Mouse (Mus musculus): Measurements from ENCODE around the gene Nfe2l1. TPM values are rescaled to one million over a fixed set of nuclear protein-coding genes. Genes with fewer than 3 reads are reported as not detected.
"Not testable (repeated sequence)": the region's sequence is repeated elsewhere in the genome, so short reads cannot be mapped to it uniquely, and the experiment has no call there.

Nfe2l1 gene
- total and polyA plus RNA-seq, 2 experiments from 2014 or later = 64.5 to 86.0 TPM

DNA sequence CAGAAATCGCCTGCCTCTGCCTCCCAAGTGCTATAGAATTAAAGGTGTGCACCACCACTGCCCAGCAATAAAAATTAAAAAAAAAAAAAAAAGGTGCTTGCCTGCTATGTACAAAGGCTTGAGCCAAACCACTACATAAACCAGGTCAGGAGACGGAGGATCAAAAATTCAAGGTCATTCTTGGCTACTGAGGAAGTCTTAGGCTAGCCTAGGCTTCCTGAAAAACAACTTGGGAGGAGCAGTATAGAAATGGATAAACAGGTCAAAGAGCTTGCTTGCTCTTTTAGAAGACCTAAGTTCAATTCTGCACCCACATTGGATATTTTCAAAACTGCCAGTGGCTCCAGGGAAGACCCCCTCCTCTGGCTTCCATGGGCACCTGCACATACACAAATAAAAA lies 15.3 kb downstream of the Nfe2l1 start:
- H3K9ac ChIP-seq (replicated peaks; ENCODE audit: low read length, poor library complexity, severe bottlenecking) = no peak overlapping the region
- peaks cover 37% of the 10 kb centered on the region for H3K36me3 ChIP-seq (ENCODE audit: insufficient read depth, low read length)
- no peak for TF ChIP-seq CTCF (IDR thresholded peaks at IDR 0.05)
- DNase-seq (ENCODE audit: low spot score) (no peak), ATAC-seq (ENCODE audit: low FRiP score) (no peak)
- no peaks in the 10 kb centered on the region for H3K9me3 ChIP-seq (ENCODE audit: low read length)
- no peaks in the 10 kb centered on the region for H3K27me3 ChIP-seq (ENCODE audit: insufficient read depth, low read length)
- H3K4me2 ChIP-seq (ENCODE audit: low read depth, low read length, poor library complexity, severe bottlenecking) = no peak overlapping the region
- no peak overlapping the region for H3K4me3 ChIP-seq (ENCODE audit: low read depth, low read length)
- 87% methylated on average over 2 of the region's 2 CpGs for WGBS
- H3K27ac ChIP-seq (ENCODE audit: low read depth, low read length) = no peak overlapping the region
- no peaks in the 10 kb centered on the region for H3K4me1 ChIP-seq (ENCODE audit: insufficient read depth, low read length)

DNA sequence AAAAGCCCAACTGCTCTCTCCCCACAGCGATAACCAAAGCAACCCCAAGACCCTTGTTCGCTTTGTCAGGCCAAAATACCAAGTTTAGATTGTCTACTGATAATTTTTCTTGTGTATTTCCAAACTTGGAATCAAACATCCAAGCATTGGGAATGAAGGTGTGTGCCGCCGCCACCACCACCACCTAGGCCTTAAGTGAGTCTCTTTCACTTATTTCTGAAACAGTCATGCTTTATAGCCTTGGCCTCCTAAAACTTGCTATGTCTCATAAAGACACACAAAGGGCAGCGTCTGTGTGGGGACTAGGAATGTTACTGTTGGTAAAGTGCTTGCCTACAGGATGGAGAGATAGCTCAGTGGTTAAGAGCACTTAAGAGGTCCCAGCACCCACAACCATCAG lies 15.8 kb downstream of the Nfe2l1 start:
- ATAC-seq (ENCODE audit: low FRiP score) = no peak

GRCm38 (mm10) chr11:96813455-96813854 lies 16.3 kb downstream of the Nfe2l1 start:
- no peak overlapping the region for H3K27ac ChIP-seq (ENCODE audit: low read depth, low read length)
- H3K27me3 ChIP-seq (ENCODE audit: insufficient read depth, low read length) = no peaks in the 10 kb centered on the region
- 88% methylated on average over 4 of the region's 4 CpGs for WGBS
- no peak for DNase-seq (ENCODE audit: low spot score)
- no peaks in the 10 kb centered on the region for H3K9me3 ChIP-seq (ENCODE audit: low read length)
- H3K9ac ChIP-seq (replicated peaks; ENCODE audit: low read length, poor library complexity, severe bottlenecking) = no peak overlapping the region
- H3K4me2 ChIP-seq (ENCODE audit: low read depth, low read length, poor library complexity, severe bottlenecking) = no peak overlapping the region
- H3K4me3 ChIP-seq (ENCODE audit: low read depth, low read length) = no peak overlapping the region
- H3K4me1 ChIP-seq (ENCODE audit: insufficient read depth, low read length) = no peaks in the 10 kb centered on the region
- peaks cover 36% of the 10 kb centered on the region for H3K36me3 ChIP-seq (ENCODE audit: insufficient read depth, low read length)
- ATAC-seq (ENCODE audit: low FRiP score) = no peak
- no peak for TF ChIP-seq CTCF (IDR thresholded peaks at IDR 0.05)

More for the DNA sequence above, 15.8 kb downstream of the Nfe2l1 start:
- DNase-seq (ENCODE audit: low spot score) = no peak
- Histone ChIP-seq H3K9me3 (ENCODE audit: low read length) (no peaks in the 10 kb centered on the region), H3K36me3 (ENCODE audit: insufficient read depth, low read length) (peaks cover 36% of the 10 kb centered on the region), H3K27me3 (ENCODE audit: insufficient read depth, low read length) (no peaks in the 10 kb centered on the region), H3K4me1 (ENCODE audit: insufficient read depth, low read length) (no peaks in the 10 kb centered on the region), H3K4me3 (ENCODE audit: low read depth, low read length) (no peak overlapping the region), H3K27ac (ENCODE audit: low read depth, low read length) (no peak overlapping the region), H3K9ac (replicated peaks; ENCODE audit: low read length, poor library complexity, severe bottlenecking) (no peak overlapping the region), H3K4me2 (ENCODE audit: low read depth, low read length, poor library complexity, severe bottlenecking) (no peak overlapping the region)
- WGBS = 88% methylated on average over 5 of the region's 5 CpGs
- TF ChIP-seq CTCF (IDR thresholded peaks at IDR 0.05) = no peak

DNA sequence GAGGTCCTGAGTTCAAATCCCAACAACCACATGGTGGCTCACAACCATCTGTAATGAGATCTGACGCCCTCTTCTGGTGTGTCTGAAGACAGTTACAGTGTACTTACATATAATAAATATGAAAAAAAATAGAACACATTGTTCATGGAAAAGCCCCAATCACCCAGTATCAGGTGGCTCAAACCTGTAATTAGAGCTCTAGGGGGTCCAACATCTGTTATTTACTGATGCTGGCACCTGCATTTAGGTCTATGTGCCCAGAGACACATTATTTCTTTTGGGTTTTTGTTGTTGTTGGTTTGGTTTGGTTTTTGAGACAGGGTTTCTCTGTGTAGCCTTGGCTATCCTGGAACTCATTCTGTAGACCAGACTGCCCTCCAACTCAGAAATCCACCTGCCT lies 18.6 kb downstream of the Nfe2l1 start:
- H3K4me3 ChIP-seq (ENCODE audit: low read depth, low read length); H3K9me3 ChIP-seq (ENCODE audit: low read length); H3K4me2 ChIP-seq (ENCODE audit: low read depth, low read length, poor library complexity, severe bottlenecking); DNase-seq (ENCODE audit: low spot score); H3K4me1 ChIP-seq (ENCODE audit: insufficient read depth, low read length); H3K27ac ChIP-seq (ENCODE audit: low read depth, low read length); H3K27me3 ChIP-seq (ENCODE audit: insufficient read depth, low read length); ATAC-seq (ENCODE audit: low FRiP score); H3K9ac ChIP-seq (replicated peaks; ENCODE audit: low read length, poor library complexity, severe bottlenecking): not testable (repeated sequence)
- peaks cover 30% of the 10 kb centered on the region for H3K36me3 ChIP-seq (ENCODE audit: insufficient read depth, low read length)
- 96% methylated on average over 1 of the region's 1 CpGs for WGBS

GRCm38 (mm10) chr11:96809562-96810235 lies 20.1 kb downstream of the Nfe2l1 start:
- no peak for ATAC-seq (ENCODE audit: low FRiP score)
- Histone ChIP-seq H3K9ac (replicated peaks; ENCODE audit: low read length, poor library complexity, severe bottlenecking) (no peak overlapping the region), H3K36me3 (ENCODE audit: insufficient read depth, low read length) (peaks cover 34% of the 10 kb centered on the region), H3K4me3 (ENCODE audit: low read depth, low read length) (no peak overlapping the region), H3K27ac (ENCODE audit: low read depth, low read length) (no peak overlapping the region), H3K4me2 (ENCODE audit: low read depth, low read length, poor library complexity, severe bottlenecking) (no peak overlapping the region), H3K27me3 (ENCODE audit: insufficient read depth, low read length) (no peaks in the 10 kb centered on the region), H3K4me1 (ENCODE audit: insufficient read depth, low read length) (no peaks in the 10 kb centered on the region), H3K9me3 (ENCODE audit: low read length) (no peaks in the 10 kb centered on the region)
- no peak for DNase-seq (ENCODE audit: low spot score)
- TF ChIP-seq CTCF (IDR thresholded peaks at IDR 0.05) = no peak
- WGBS = 88% methylated on average over 6 of the region's 6 CpGs

DNA sequence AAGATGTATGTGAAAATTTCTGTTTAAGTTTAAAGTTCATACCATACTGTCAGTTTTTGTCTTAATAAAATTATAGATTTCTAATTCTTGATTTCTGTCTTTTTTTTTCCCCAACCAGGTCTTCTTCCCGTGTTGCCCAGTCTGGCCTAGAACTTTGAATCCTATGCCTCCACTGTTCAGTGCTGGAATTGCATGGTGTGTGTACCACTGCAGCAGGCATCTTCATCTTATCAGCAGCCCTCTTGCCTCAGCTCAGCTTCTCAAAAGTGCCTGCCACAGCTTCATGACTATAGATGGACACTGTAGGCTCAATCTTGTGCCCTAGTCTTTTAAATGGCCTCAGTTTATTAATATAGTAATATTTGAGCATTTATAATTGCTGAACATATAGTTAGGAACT lies 21.7 kb downstream of the Nfe2l1 start:
- Histone ChIP-seq H3K4me2 (ENCODE audit: low read depth, low read length, poor library complexity, severe bottlenecking) (no peak overlapping the region), H3K36me3 (ENCODE audit: insufficient read depth, low read length) (peaks cover 39% of the 10 kb centered on the region), H3K27me3 (ENCODE audit: insufficient read depth, low read length) (no peaks in the 10 kb centered on the region), H3K9ac (replicated peaks; ENCODE audit: low read length, poor library complexity, severe bottlenecking) (no peak overlapping the region), H3K27ac (ENCODE audit: low read depth, low read length) (no peak overlapping the region), H3K9me3 (ENCODE audit: low read length) (no peaks in the 10 kb centered on the region), H3K4me3 (ENCODE audit: low read depth, low read length) (no peak overlapping the region), H3K4me1 (ENCODE audit: insufficient read depth, low read length) (no peaks in the 10 kb centered on the region)
- WGBS = 31% methylated on average over 1 of the region's 1 CpGs
- DNase-seq (ENCODE audit: low spot score) = no peak
- no peak for ATAC-seq (ENCODE audit: low FRiP score)
- TF ChIP-seq CTCF (IDR thresholded peaks at IDR 0.05) = peak; percentile 44; the same call in 1 of the 2 replicates
